Comparison of ENCODE assay signal across 12 mouse cellular contexts in genomic region chr16:96620861-96621260, GRCm38 (mm10).
DNase-seq lines count a peak whose midpoint lies in the region; ATAC-seq and TF ChIP-seq lines count a peak whose summit lies in the region.
"Had no signal": no experiment of that assay in that cellular context is flagged by ENCODE, and none has a peak within 500 bp of the region (broad histone marks: within the 10 kb centered on the region; RNA-seq: fewer than 3 reads in every experiment).

No protein-coding gene starts in this region.

- H3K27me3 ChIP-seq in hindbrain, embryonic 13.5 days, result no peaks in the 10 kb centered on the region
- no peaks in the 10 kb centered on the region for H3K27me3 ChIP-seq in hindbrain, embryonic 10.5 days (ENCODE audit: insufficient read depth, poor library complexity, severe bottlenecking)
- no peaks in the 10 kb centered on the region for H3K27me3 ChIP-seq in neural tube, embryonic 15.5 days (replicated peaks)
- no peaks in the 10 kb centered on the region for H3K27me3 ChIP-seq in intestine, postnatal 0 days (replicated peaks; ENCODE audit: control insufficient read depth, insufficient read depth, low read length)
- H3K27me3 ChIP-seq: intestine, embryonic 15.5 days had no signal

- ATAC-seq in hindbrain, embryonic 13.5 days (ENCODE audit: low FRiP score), result no peak
- ATAC-seq in neural tube, embryonic 15.5 days (ENCODE audit: low FRiP score), result peak; percentile 25; the same call in 1 of the 2 replicates
- ATAC-seq in intestine, postnatal 0 days, result no peak
- ATAC-seq: intestine, embryonic 15.5 days had no signal

- DNase-seq in hindbrain, embryonic 10.5 days (ENCODE audit: low spot score), result no peak
- DNase-seq in neural tube, embryonic 10.5 days (ENCODE audit: extremely low spot score, low spot score), result no peak
- DNase-seq in cerebellum, postnatal 10 days, result peak; percentile 79 to 85
- DNase-seq in spleen, adult 12 weeks (ENCODE audit: low spot score), result no peak
- DNase-seq: liver; lung, adult 2 months had no signal

- peaks cover 22% of the 10 kb centered on the region for H3K36me3 ChIP-seq in hindbrain, embryonic 13.5 days
- no peaks in the 10 kb centered on the region for H3K36me3 ChIP-seq in hindbrain, embryonic 10.5 days
- no peaks in the 10 kb centered on the region for H3K36me3 ChIP-seq in neural tube, embryonic 15.5 days
- no peaks in the 10 kb centered on the region for H3K36me3 ChIP-seq in intestine, postnatal 0 days (ENCODE audit: control insufficient read depth, insufficient read depth)
- H3K36me3 ChIP-seq: G1E; intestine, embryonic 15.5 days had no signal

- TF ChIP-seq CTCF in intestine, postnatal 0 days (IDR thresholded peaks at IDR 0.05; ENCODE audit: low read depth), result no peak

- H3K4me3 ChIP-seq in hindbrain, embryonic 13.5 days, result no peak overlapping the region
- H3K4me3 ChIP-seq in hindbrain, embryonic 10.5 days, result no peak overlapping the region
- no peak overlapping the region for H3K4me3 ChIP-seq in neural tube, embryonic 15.5 days (replicated peaks)
- no peak overlapping the region for H3K4me3 ChIP-seq in intestine, postnatal 0 days (ENCODE audit: low read depth, low read length)
- H3K4me3 ChIP-seq: intestine, embryonic 15.5 days had no signal

- 83% methylated on average over 6 of the region's 6 CpGs for WGBS in hindbrain, embryonic 13.5 days
- 90% methylated on average over 6 of the region's 6 CpGs for WGBS in hindbrain, embryonic 10.5 days
- WGBS in neural tube, embryonic 15.5 days, result 86% methylated on average over 6 of the region's 6 CpGs
- WGBS in intestine, postnatal 0 days, result 92% methylated on average over 6 of the region's 6 CpGs

- no peak overlapping the region for H3K4me2 ChIP-seq in hindbrain, embryonic 13.5 days
- no peak overlapping the region for H3K4me2 ChIP-seq in neural tube, embryonic 15.5 days
- H3K4me2 ChIP-seq in intestine, postnatal 0 days (replicated peaks; ENCODE audit: low read depth), result no peak overlapping the region
- H3K4me2 ChIP-seq: intestine, embryonic 15.5 days had no signal

- H3K9ac ChIP-seq in hindbrain, embryonic 13.5 days, result no peak overlapping the region
- H3K9ac ChIP-seq in neural tube, embryonic 15.5 days (replicated peaks), result no peak overlapping the region
- no peak overlapping the region for H3K9ac ChIP-seq in intestine, postnatal 0 days (ENCODE audit: low read depth, low read length)
- H3K9ac ChIP-seq: intestine, embryonic 15.5 days had no signal

- H3K4me1 ChIP-seq in hindbrain, embryonic 13.5 days (replicated peaks), result peaks cover 18% of the 10 kb centered on the region
- peaks cover 8% of the 10 kb centered on the region for H3K4me1 ChIP-seq in hindbrain, embryonic 10.5 days (replicated peaks)
- H3K4me1 ChIP-seq in neural tube, embryonic 15.5 days, result peaks cover 28% of the 10 kb centered on the region
- no peaks in the 10 kb centered on the region for H3K4me1 ChIP-seq in intestine, postnatal 0 days (replicated peaks; ENCODE audit: control insufficient read depth, insufficient read depth, low read length)
- H3K4me1 ChIP-seq: intestine, embryonic 15.5 days had no signal

- no peaks in the 10 kb centered on the region for H3K9me3 ChIP-seq in hindbrain, embryonic 13.5 days
- H3K9me3 ChIP-seq in hindbrain, embryonic 10.5 days, result no peaks in the 10 kb centered on the region
- H3K9me3 ChIP-seq in neural tube, embryonic 15.5 days (replicated peaks), result no peaks in the 10 kb centered on the region
- no peaks in the 10 kb centered on the region for H3K9me3 ChIP-seq in intestine, postnatal 0 days (ENCODE audit: control insufficient read depth)
- H3K9me3 ChIP-seq: intestine, embryonic 15.5 days had no signal

- peak overlapping the region; percentile 18; the same call in 1 of the 2 replicates for H3K27ac ChIP-seq in hindbrain, embryonic 13.5 days
- H3K27ac ChIP-seq in hindbrain, embryonic 10.5 days, result no peak overlapping the region
- no peak overlapping the region for H3K27ac ChIP-seq in neural tube, embryonic 15.5 days (replicated peaks)
- no peak overlapping the region for H3K27ac ChIP-seq in intestine, postnatal 0 days (ENCODE audit: low read depth, low read length)
- H3K27ac ChIP-seq: intestine, embryonic 15.5 days; macrophage had no signal

Comparison
In these comparisons a context has a peak if more than half of its experiments do, and no peak if none do; other contexts are left out.
1. DNase-seq: peak in cerebellum, postnatal 10 days (2 of 2); none in hindbrain, embryonic 10.5 days (single experiment), neural tube, embryonic 10.5 days (single experiment) and spleen, adult 12 weeks (single experiment).